Mouse (Mus musculus): Measurements from ENCODE around the gene Zfp667. TPM values are rescaled to one million over a fixed set of nuclear protein-coding genes. Genes with fewer than 3 reads are reported as not detected.

Zfp667 gene
- 9.9 and 10.7 TPM in 2 replicates for polyA plus RNA-seq (2015; fragmentation: Nextera tagmentation; extraction: Ambion mirVana)

GRCm38 (mm10) chr7:6285842-6286705 lies at the start of gene Zfp667:
Gene Zfp667, plus strand, starts transcription at chr7:6286579.

GRCm38 (mm10) chr7:6252410-6252809 lies 34.0 kb upstream of the Zfp667 start, which contains the start of gene Epp13:
Gene Epp13, plus strand, starts transcription at chr7:6252710.

GRCm38 (mm10) chr7:6331233-6331956 lies 45.0 kb downstream of the Zfp667 start, which contains the start of gene Zfp583:
Gene Zfp583, minus strand, starts transcription at chr7:6331285.

GRCm38 (mm10) chr7:6343501-6344071 lies 57.2 kb downstream of the Zfp667 start, which contains the start of gene Gm3854:
Gene Gm3854, plus strand, starts transcription at chr7:6343759.

Other genes starting within 250 kb of the Zfp667 start
- gene Nlrp4c, start 241.4 kb upstream of the Zfp667 start, polyA plus RNA-seq (2015; fragmentation: Nextera tagmentation; extraction: Ambion mirVana) = not detected in 2 replicates
- 32.0 and 38.8 TPM in 2 replicates for gene Zfp787, start 130.6 kb upstream of the Zfp667 start, polyA plus RNA-seq (2015; fragmentation: Nextera tagmentation; extraction: Ambion mirVana)
- 25.0 and 25.9 TPM in 2 replicates for gene Zfp444, start 114.4 kb upstream of the Zfp667 start, polyA plus RNA-seq (2015; fragmentation: Nextera tagmentation; extraction: Ambion mirVana)
- not detected in 2 replicates for gene Galp, start 89.5 kb upstream of the Zfp667 start, polyA plus RNA-seq (2015; fragmentation: Nextera tagmentation; extraction: Ambion mirVana)
- gene Zscan5b, start 64.3 kb upstream of the Zfp667 start, polyA plus RNA-seq (2015; fragmentation: Nextera tagmentation; extraction: Ambion mirVana) = not detected in 2 replicates
- not detected in 2 replicates for gene Epp13, start 33.9 kb upstream of the Zfp667 start, polyA plus RNA-seq (2015; fragmentation: Nextera tagmentation; extraction: Ambion mirVana)
- 2.5 and 3.0 TPM in 2 replicates for gene Zfp583, start 44.7 kb downstream of the Zfp667 start, polyA plus RNA-seq (2015; fragmentation: Nextera tagmentation; extraction: Ambion mirVana)
- 0.17 and 0.56 TPM in 2 replicates for gene Gm3854, start 57.2 kb downstream of the Zfp667 start, polyA plus RNA-seq (2015; fragmentation: Nextera tagmentation; extraction: Ambion mirVana)
- 1.9 and 2.1 TPM in 2 replicates for gene Zfp78, start 76.7 kb downstream of the Zfp667 start, polyA plus RNA-seq (2015; fragmentation: Nextera tagmentation; extraction: Ambion mirVana)
- gene Zfp28, start 96.7 kb downstream of the Zfp667 start, polyA plus RNA-seq (2015; fragmentation: Nextera tagmentation; extraction: Ambion mirVana) = 3.8 and 5.4 TPM in 2 replicates
- not detected in 2 replicates for gene Smim17, start 112.1 kb downstream of the Zfp667 start, polyA plus RNA-seq (2015; fragmentation: Nextera tagmentation; extraction: Ambion mirVana)
- gene Gm20715, start 123.7 kb downstream of the Zfp667 start, polyA plus RNA-seq (2015; fragmentation: Nextera tagmentation; extraction: Ambion mirVana) = not detected in 2 replicates
- not detected in 2 replicates for gene Olfr1344, start 152.1 kb downstream of the Zfp667 start, polyA plus RNA-seq (2015; fragmentation: Nextera tagmentation; extraction: Ambion mirVana)
- gene Olfr1336, start 169.6 kb downstream of the Zfp667 start, polyA plus RNA-seq (2015; fragmentation: Nextera tagmentation; extraction: Ambion mirVana) = not detected in 2 replicates
- gene Olfr1346, start 180.5 kb downstream of the Zfp667 start, polyA plus RNA-seq (2015; fragmentation: Nextera tagmentation; extraction: Ambion mirVana) = not detected in 2 replicates
- not detected in 2 replicates for gene Olfr5, start 200.4 kb downstream of the Zfp667 start, polyA plus RNA-seq (2015; fragmentation: Nextera tagmentation; extraction: Ambion mirVana)
- not detected in 2 replicates for gene Olfr1347, start 213.2 kb downstream of the Zfp667 start, polyA plus RNA-seq (2015; fragmentation: Nextera tagmentation; extraction: Ambion mirVana)
- gene Olfr1348, start 222.2 kb downstream of the Zfp667 start, polyA plus RNA-seq (2015; fragmentation: Nextera tagmentation; extraction: Ambion mirVana) = not detected in 2 replicates
- gene Olfr1349, start 236.4 kb downstream of the Zfp667 start, polyA plus RNA-seq (2015; fragmentation: Nextera tagmentation; extraction: Ambion mirVana) = not detected in 2 replicates